Mouse (Mus musculus) cortical plate, adult 2 months (tissue): ENCODE measurements around the gene Urod. TPM values are rescaled to one million over a fixed set of nuclear protein-coding genes. Genes with fewer than 3 reads are reported as not detected.

Source experiments
- H3K27ac ChIP-seq: fragments of 200-500 bp; 2 replicates; pipeline ENCODE4 v1.5.1; 2012; ENCODE audit warnings: low read length, control low read depth, inconsistent platforms; ENCODE audit not compliant: insufficient read depth
- H3K4me1 ChIP-seq: fragments of 200-500 bp; 2 replicates; pipeline ENCODE4 v1.6.1; 2011; ENCODE audit warnings: low read length; ENCODE audit not compliant: control insufficient read depth, insufficient read depth
- H3K4me3 ChIP-seq: fragments of 200-500 bp; 2 replicates; pipeline ENCODE4 v1.5.1; 2011; ENCODE audit warnings: mild to moderate bottlenecking, low read length, control low read depth; ENCODE audit not compliant: insufficient read depth
- CTCF ChIP-seq: fragments of 200-500 bp; IDR thresholded peaks from 2 replicates; pipeline ENCODE4 v1.5.1; 2011; ENCODE audit warnings: mild to moderate bottlenecking, control low read depth, low read length; ENCODE audit not compliant: insufficient read depth; ENCODE audit errors: extremely low read depth
- POLR2A ChIP-seq: fragments of 200-500 bp; IDR thresholded peaks from 2 replicates; pipeline ENCODE4 v1.6.1; 2011; ENCODE audit warnings: mild to moderate bottlenecking, low read length, control low read depth; ENCODE audit not compliant: insufficient read depth; ENCODE audit errors: extremely low read depth
- polyA plus RNA-seq: library from polyadenylated mRNA; depleted of rRNA; stranded (reverse); fragments of >200 nt; gene quantifications from 2 replicates; pipeline ENCODE4 v1.2.3, GENCODE M21; 2012

Gene Urod
- polyA plus RNA-seq, 1 experiment: 73.8 TPM

- H3K27ac ChIP-seq: no peak overlapping the region
- TF ChIP-seq CTCF (no peak), POLR2A (no peak)
- H3K4me3 ChIP-seq: no peak overlapping the region
- no peaks in the 10 kb centered on the region for H3K4me1 ChIP-seq
These were observed 5.4 kb upstream of the Urod start for GRCm38 (mm10) chr4:116999513-117000154.

- H3K4me1 ChIP-seq: no peaks in the 10 kb centered on the region
- no peak overlapping the region for H3K27ac ChIP-seq
- H3K4me3 ChIP-seq: peak overlapping the region; percentile 71
- no peak for TF ChIP-seq POLR2A
- 0 out of 2 replicates have a peak, but pooled peaks have one; percentile 11 for TF ChIP-seq CTCF
These were observed 1.6 kb upstream of the Urod start for GRCm38 (mm10) chr4:116995798-116996135.

- H3K27ac ChIP-seq: no peak within 1 kb of the TSS
- no peaks in the 10 kb centered on the region for H3K4me1 ChIP-seq
- H3K4me3 ChIP-seq: peak within 1 kb of the TSS; percentile 71
- TF ChIP-seq POLR2A (0 out of 2 replicates have a peak, but pooled peaks have one; percentile 31), CTCF (no peak)
These were observed 1.1 kb upstream of the Urod start, which contains the start of gene Hectd3 for GRCm38 (mm10) chr4:116995131-116995797. Gene Hectd3 (plus strand): TSS chr4:116995317.

- Histone ChIP-seq H3K27ac (no peak overlapping the region), H3K4me3 (no peak overlapping the region), H3K4me1 (no peaks in the 10 kb centered on the region)
- peak; percentile 93 for TF ChIP-seq CTCF
- TF ChIP-seq POLR2A: no peak
These were observed 2.8 kb downstream of the Urod start for GRCm38 (mm10) chr4:116991366-116991765.

GRCm38 (mm10) chr4:116989731-116990130, 4.5 kb downstream of the Urod start:
- TF ChIP-seq CTCF (no peak), POLR2A (no peak)
- Histone ChIP-seq H3K27ac (no peak overlapping the region), H3K4me3 (no peak overlapping the region), H3K4me1 (no peaks in the 10 kb centered on the region)

- Histone ChIP-seq H3K4me1 (no peaks in the 10 kb centered on the region), H3K27ac (no peak overlapping the region)
- TF ChIP-seq CTCF: no peak
- no peak for TF ChIP-seq POLR2A
These were observed 7.1 kb downstream of the Urod start for GRCm38 (mm10) chr4:116987122-116987456.

GRCm38 (mm10) chr4:116986400-116987121, 7.7 kb downstream of the Urod start:
- Histone ChIP-seq H3K27ac (no peak overlapping the region), H3K4me3 (no peak overlapping the region), H3K4me1 (no peaks in the 10 kb centered on the region)
- TF ChIP-seq CTCF (peak; percentile 72), POLR2A (no peak)

More at GRCm38 (mm10) chr4:116987122-116987456, 7.1 kb downstream of the Urod start:
- no peak overlapping the region for H3K4me3 ChIP-seq

- Histone ChIP-seq H3K27ac (no peak overlapping the region), H3K4me1 (no peaks in the 10 kb centered on the region), H3K4me3 (no peak overlapping the region)
- no peak for TF ChIP-seq POLR2A
- TF ChIP-seq CTCF: no peak
These were observed 8.5 kb downstream of the Urod start for GRCm38 (mm10) chr4:116985681-116986080.

GRCm38 (mm10) chr4:116976503-116976902, 17.7 kb downstream of the Urod start:
- no peak overlapping the region for H3K4me3 ChIP-seq
- H3K4me1 ChIP-seq: no peaks in the 10 kb centered on the region
- TF ChIP-seq CTCF: no peak
- TF ChIP-seq POLR2A: no peak
- no peak overlapping the region for H3K27ac ChIP-seq

- no peaks in the 10 kb centered on the region for H3K4me1 ChIP-seq
- no peak overlapping the region for H3K27ac ChIP-seq
- TF ChIP-seq CTCF (no peak), POLR2A (no peak)
- no peak overlapping the region for H3K4me3 ChIP-seq
These were observed 39.3 kb downstream of the Urod start for GRCm38 (mm10) chr4:116954951-116955350.
